Mouse (Mus musculus): ENCODE data around the gene Ptprd.
A peak's percentile ranks its signal among the peaks of the same experiment; 100 is the strongest.
"Not testable (repeated sequence)": the region's sequence is repeated elsewhere in the genome, so short reads cannot be mapped to it uniquely, and the experiment has no call there.

The Ptprd gene

GRCm38 (mm10) chr4:76215141-76215540 is 1996.6 kb downstream of the Ptprd start:
- DNase-seq (ENCODE audit: low spot score in 2 of 2) = no peak

GRCm38 (mm10) chr4:76199321-76199720 is 2012.4 kb downstream of the Ptprd start:
- no peak for DNase-seq (ENCODE audit: low spot score in 2 of 2)

GRCm38 (mm10) chr4:76194762-76195161 is 2017.0 kb downstream of the Ptprd start:
- DNase-seq (ENCODE audit: low spot score in 2 of 2) = no peak

GRCm38 (mm10) chr4:76193496-76193895 is 2018.3 kb downstream of the Ptprd start:
- DNase-seq (ENCODE audit: low spot score in 2 of 2) = no peak

- peak in 1 of 2 experiments; percentile 15 for DNase-seq (ENCODE audit: low spot score in 2 of 2)
Measured at GRCm38 (mm10) chr4:76192031-76192430, 2019.7 kb downstream of the Ptprd start.

GRCm38 (mm10) chr4:76190788-76191187 is 2021.0 kb downstream of the Ptprd start:
- no peak for DNase-seq (ENCODE audit: low spot score in 2 of 2)

- no peak for DNase-seq (ENCODE audit: low spot score in 2 of 2)
Measured at GRCm38 (mm10) chr4:76183095-76183494, 2028.7 kb downstream of the Ptprd start.

- no peak for DNase-seq (ENCODE audit: low spot score in 2 of 2)
Measured at GRCm38 (mm10) chr4:76179497-76179896, 2032.3 kb downstream of the Ptprd start.

GRCm38 (mm10) chr4:76175086-76175485 is 2036.7 kb downstream of the Ptprd start:
- peak in 1 of 2 experiments; percentile 53 for DNase-seq (ENCODE audit: low spot score in 2 of 2)

GRCm38 (mm10) chr4:76155750-76156149 is 2056.0 kb downstream of the Ptprd start:
- DNase-seq (ENCODE audit: low spot score in 2 of 2) = no peak

GRCm38 (mm10) chr4:76154190-76154589 is 2057.6 kb downstream of the Ptprd start:
- no peak for DNase-seq (ENCODE audit: low spot score in 2 of 2)

- DNase-seq (ENCODE audit: low spot score in 2 of 2) = no peak
Measured at GRCm38 (mm10) chr4:76144925-76145324, 2066.8 kb downstream of the Ptprd start.

- DNase-seq (ENCODE audit: low spot score in 2 of 2) = no peak
Measured at GRCm38 (mm10) chr4:76144333-76144732, 2067.4 kb downstream of the Ptprd start.

- no peak for DNase-seq (ENCODE audit: low spot score in 2 of 2)
Measured at GRCm38 (mm10) chr4:76137901-76138300, 2073.9 kb downstream of the Ptprd start.

- DNase-seq (ENCODE audit: low spot score in 2 of 2) = no peak
Measured at GRCm38 (mm10) chr4:76136625-76137024, 2075.1 kb downstream of the Ptprd start.

- no peak for DNase-seq (ENCODE audit: low spot score in 2 of 2)
Measured at GRCm38 (mm10) chr4:76091845-76092244, 2119.9 kb downstream of the Ptprd start.

GRCm38 (mm10) chr4:76089866-76090265 is 2121.9 kb downstream of the Ptprd start:
- no peak for DNase-seq (ENCODE audit: low spot score in 2 of 2)

GRCm38 (mm10) chr4:76076051-76076450 is 2135.7 kb downstream of the Ptprd start:
- DNase-seq (ENCODE audit: low spot score in 2 of 2) = no peak

- no peak for DNase-seq (ENCODE audit: low spot score in 2 of 2)
Measured at GRCm38 (mm10) chr4:76073286-76073685, 2138.5 kb downstream of the Ptprd start.

GRCm38 (mm10) chr4:76071720-76072119 is 2140.0 kb downstream of the Ptprd start:
- no peak for DNase-seq (ENCODE audit: low spot score in 2 of 2)

- DNase-seq (ENCODE audit: low spot score in 2 of 2) = no peak
Measured at GRCm38 (mm10) chr4:76056836-76057235, 2154.9 kb downstream of the Ptprd start.

GRCm38 (mm10) chr4:76045650-76046049 is 2166.1 kb downstream of the Ptprd start:
- DNase-seq (ENCODE audit: low spot score in 2 of 2) = no peak

GRCm38 (mm10) chr4:76044802-76045201 is 2167.0 kb downstream of the Ptprd start:
- no peak for DNase-seq (ENCODE audit: low spot score in 2 of 2)

- DNase-seq (ENCODE audit: low spot score in 2 of 2) = not testable (repeated sequence)
Measured at GRCm38 (mm10) chr4:76037178-76037577, 2174.6 kb downstream of the Ptprd start.

Measured in left cerebral cortex, adult 9 months (tissue).